Mouse (Mus musculus): Measurements from ENCODE around the gene Fez2. TPM values are rescaled to one million over a fixed set of nuclear protein-coding genes. Genes with fewer than 3 reads are reported as not detected.
A peak's percentile ranks its signal among the peaks of the same experiment; 100 is the strongest.

The Fez2 gene
- polyA plus RNA-seq, 1 experiment = 42.9 TPM

DNA sequence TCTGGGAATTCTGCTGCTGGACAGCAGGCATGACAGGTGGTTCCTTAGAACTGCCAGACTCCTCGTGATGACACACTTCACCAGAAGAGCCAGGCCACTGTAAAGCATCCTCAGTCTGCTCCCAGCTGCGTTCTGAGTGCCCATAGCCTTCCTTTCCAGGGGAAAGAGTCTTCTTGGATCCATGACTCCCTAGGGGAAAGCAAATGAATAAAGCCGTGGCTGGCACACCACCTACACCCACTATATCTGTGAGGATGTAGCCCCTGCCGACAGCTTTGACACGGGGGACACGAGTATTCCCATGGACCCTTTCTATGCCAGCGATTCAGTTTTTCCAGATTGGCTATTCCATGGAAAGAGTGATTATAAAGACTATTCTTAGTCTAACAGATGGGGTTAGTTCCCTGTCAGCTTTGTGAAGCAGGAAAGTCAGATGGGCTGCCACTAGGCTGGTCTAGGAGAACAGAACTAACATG, 59.7 kb downstream of the Fez2 start:
- no peaks in the 10 kb centered on the region for H3K27me3 ChIP-seq (replicated peaks; ENCODE audit: control insufficient read depth, insufficient read depth, low read length)
- no peak overlapping the region for H3K4me3 ChIP-seq (ENCODE audit: insufficient read depth, low read depth, low read length)
- TF ChIP-seq CTCF (conservative IDR thresholded peaks at IDR 0.05; ENCODE audit: insufficient read depth, insufficient read length, low read depth, low read length) = no peak
- TF ChIP-seq POLR2A (IDR thresholded peaks at IDR 0.05; ENCODE audit: low read depth, low read length) = no peak
- no peak for DNase-seq
- H3K27ac ChIP-seq (ENCODE audit: insufficient read depth, low read depth, low read length) = no peak overlapping the region
- H3K4me1 ChIP-seq (ENCODE audit: control insufficient read depth, insufficient read depth, low read length) = peaks cover 3% of the 10 kb centered on the region; the same call in 1 of the 2 replicates
- H3K36me3 ChIP-seq (ENCODE audit: control insufficient read depth, insufficient read depth, low read length) = 0 out of 2 replicates have a peak, but pooled peaks cover 1% of the 10 kb centered on the region
- WGBS = 80% methylated on average over 7 of the region's 7 CpGs

DNA sequence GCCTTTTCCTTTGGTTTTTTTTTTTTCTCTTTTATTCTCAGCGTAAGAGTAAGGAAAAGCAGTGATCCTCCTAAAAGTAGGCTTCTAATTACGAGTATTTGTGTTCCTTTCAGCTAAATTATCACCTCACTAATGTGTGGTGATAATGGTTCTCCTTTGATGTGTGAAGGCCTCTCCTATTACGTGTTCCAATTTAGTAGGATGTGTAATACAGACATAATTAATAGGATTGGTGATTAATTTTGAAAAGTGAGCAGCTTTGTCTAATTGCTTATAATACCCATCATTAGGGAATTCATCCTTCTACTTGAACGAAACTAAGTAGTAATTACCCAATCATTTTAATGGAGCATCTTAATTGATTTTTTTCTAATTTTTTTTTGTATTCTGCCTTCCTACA, 60.2 kb downstream of the Fez2 start:
- Histone ChIP-seq H3K4me3 (ENCODE audit: insufficient read depth, low read depth, low read length) (no peak overlapping the region), H3K27me3 (replicated peaks; ENCODE audit: control insufficient read depth, insufficient read depth, low read length) (no peaks in the 10 kb centered on the region), H3K36me3 (ENCODE audit: control insufficient read depth, insufficient read depth, low read length) (0 out of 2 replicates have a peak, but pooled peaks cover 1% of the 10 kb centered on the region), H3K4me1 (ENCODE audit: control insufficient read depth, insufficient read depth, low read length) (peaks cover 3% of the 10 kb centered on the region; the same call in 1 of the 2 replicates), H3K27ac (ENCODE audit: insufficient read depth, low read depth, low read length) (no peak overlapping the region)
- DNase-seq = no peak
- TF ChIP-seq POLR2A (IDR thresholded peaks at IDR 0.05; ENCODE audit: low read depth, low read length) (no peak), CTCF (conservative IDR thresholded peaks at IDR 0.05; ENCODE audit: insufficient read depth, insufficient read length, low read depth, low read length) (no peak)
- 89% methylated on average over 4 of the region's 4 CpGs for WGBS

DNA sequence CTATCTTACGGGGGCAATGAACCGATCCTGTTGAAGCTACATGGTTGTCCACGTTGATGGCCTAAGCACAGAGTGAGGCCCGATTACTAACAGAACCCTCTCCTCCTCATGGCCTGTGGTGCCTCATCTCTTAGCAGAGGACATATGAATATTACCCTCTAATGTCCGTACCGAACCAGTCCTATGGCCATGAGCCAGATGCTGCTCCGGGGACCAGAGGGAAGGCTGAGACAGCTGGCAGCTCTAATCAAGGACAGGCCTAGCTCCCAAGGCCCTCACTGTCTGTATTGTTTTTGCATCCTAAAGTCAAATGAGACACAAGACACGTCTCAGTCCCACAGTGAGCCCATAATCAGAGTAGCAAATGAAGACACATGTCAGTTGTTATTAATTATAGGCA, 62.3 kb downstream of the Fez2 start:
- H3K27me3 ChIP-seq (replicated peaks; ENCODE audit: control insufficient read depth, insufficient read depth, low read length) = no peaks in the 10 kb centered on the region
- no peak for DNase-seq
- 92% methylated on average over 8 of the region's 8 CpGs for WGBS

DNA sequence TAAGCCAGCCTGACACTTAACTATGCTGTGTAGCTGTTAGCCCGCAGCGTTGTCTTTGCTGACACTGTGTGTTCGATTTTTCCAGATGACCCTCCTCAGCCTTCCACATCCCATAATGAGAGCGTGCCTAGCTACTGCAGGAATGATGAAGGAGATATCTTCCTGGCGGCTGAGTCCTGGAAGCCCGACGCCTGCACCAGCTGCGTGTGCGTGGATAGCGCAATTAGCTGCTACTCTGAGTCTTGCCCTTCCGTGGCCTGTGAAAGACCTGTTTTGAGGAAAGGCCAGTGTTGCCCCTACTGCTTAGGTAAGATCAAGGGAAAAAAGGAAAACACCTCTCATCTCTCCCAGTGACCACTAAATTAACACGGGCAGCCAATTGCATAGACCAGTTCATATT, 63.1 kb downstream of the Fez2 start:
- Histone ChIP-seq H3K27ac (ENCODE audit: insufficient read depth, low read depth, low read length) (no peak overlapping the region), H3K36me3 (ENCODE audit: control insufficient read depth, insufficient read depth, low read length) (peaks cover 3% of the 10 kb centered on the region; the same call in 1 of the 2 replicates), H3K27me3 (replicated peaks; ENCODE audit: control insufficient read depth, insufficient read depth, low read length) (no peaks in the 10 kb centered on the region), H3K4me1 (ENCODE audit: control insufficient read depth, insufficient read depth, low read length) (0 out of 2 replicates have a peak, but pooled peaks cover under 1% of the 10 kb centered on the region), H3K4me3 (ENCODE audit: insufficient read depth, low read depth, low read length) (no peak overlapping the region)
- TF ChIP-seq CTCF (conservative IDR thresholded peaks at IDR 0.05; ENCODE audit: insufficient read depth, insufficient read length, low read depth, low read length) = no peak
- TF ChIP-seq POLR2A (IDR thresholded peaks at IDR 0.05; ENCODE audit: low read depth, low read length) = no peak
- DNase-seq = no peak
- WGBS = 91% methylated on average over 12 of the region's 12 CpGs

More for the DNA sequence above, 62.3 kb downstream of the Fez2 start:
- Histone ChIP-seq H3K4me1 (ENCODE audit: control insufficient read depth, insufficient read depth, low read length) (no peaks in the 10 kb centered on the region), H3K36me3 (ENCODE audit: control insufficient read depth, insufficient read depth, low read length) (peaks cover 3% of the 10 kb centered on the region; the same call in 1 of the 2 replicates), H3K4me3 (ENCODE audit: insufficient read depth, low read depth, low read length) (no peak overlapping the region), H3K27ac (ENCODE audit: insufficient read depth, low read depth, low read length) (no peak overlapping the region)
- TF ChIP-seq POLR2A (IDR thresholded peaks at IDR 0.05; ENCODE audit: low read depth, low read length) = no peak
- no peak for TF ChIP-seq CTCF (conservative IDR thresholded peaks at IDR 0.05; ENCODE audit: insufficient read depth, insufficient read length, low read depth, low read length)

DNA sequence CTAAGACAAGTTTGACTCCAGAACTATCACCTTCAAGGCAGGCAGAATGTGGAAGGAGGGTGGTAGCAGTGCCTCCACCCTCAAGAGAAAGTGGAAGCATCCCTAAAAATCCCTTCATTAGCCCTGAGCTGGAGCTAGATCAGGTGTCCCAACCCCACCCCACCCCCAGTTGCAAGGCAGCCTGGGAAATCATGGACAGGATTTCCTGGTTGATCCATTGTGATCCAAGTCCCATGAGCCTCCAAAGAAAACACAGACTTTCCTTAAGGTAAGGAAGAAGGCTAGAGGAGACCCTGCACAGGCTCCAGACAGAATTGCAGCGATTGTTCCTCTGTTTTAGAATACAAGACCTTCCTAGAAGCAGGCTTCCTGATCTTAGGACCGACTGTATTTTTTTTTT, 63.5 kb downstream of the Fez2 start:
- H3K27me3 ChIP-seq (replicated peaks; ENCODE audit: control insufficient read depth, insufficient read depth, low read length) = no peaks in the 10 kb centered on the region
- H3K4me1 ChIP-seq (ENCODE audit: control insufficient read depth, insufficient read depth, low read length) = 0 out of 2 replicates have a peak, but pooled peaks cover 2% of the 10 kb centered on the region
- no peak for DNase-seq
- no peak overlapping the region for H3K4me3 ChIP-seq (ENCODE audit: insufficient read depth, low read depth, low read length)
- no peak overlapping the region for H3K27ac ChIP-seq (ENCODE audit: insufficient read depth, low read depth, low read length)
- 63% methylated on average over 2 of the region's 2 CpGs for WGBS
- TF ChIP-seq POLR2A (IDR thresholded peaks at IDR 0.05; ENCODE audit: low read depth, low read length) (no peak), CTCF (conservative IDR thresholded peaks at IDR 0.05; ENCODE audit: insufficient read depth, insufficient read length, low read depth, low read length) (no peak)
- H3K36me3 ChIP-seq (ENCODE audit: control insufficient read depth, insufficient read depth, low read length) = peaks cover 3% of the 10 kb centered on the region; the same call in 1 of the 2 replicates

- peaks cover 3% of the 10 kb centered on the region; the same call in 1 of the 2 replicates for H3K36me3 ChIP-seq (ENCODE audit: control insufficient read depth, insufficient read depth, low read length)
- H3K27ac ChIP-seq (ENCODE audit: insufficient read depth, low read depth, low read length) = no peak overlapping the region
- whole genome bisulfite sequencing = 88% methylated on average over 3 of the region's 3 CpGs
- no peak for TF ChIP-seq CTCF (conservative IDR thresholded peaks at IDR 0.05; ENCODE audit: insufficient read depth, insufficient read length, low read depth, low read length)
- TF ChIP-seq POLR2A (IDR thresholded peaks at IDR 0.05; ENCODE audit: low read depth, low read length) = no peak
- 0 out of 2 replicates have a peak, but pooled peaks cover 2% of the 10 kb centered on the region for H3K4me1 ChIP-seq (ENCODE audit: control insufficient read depth, insufficient read depth, low read length)
- DNase-seq = no peak
- no peaks in the 10 kb centered on the region for H3K27me3 ChIP-seq (replicated peaks; ENCODE audit: control insufficient read depth, insufficient read depth, low read length)
- no peak overlapping the region for H3K4me3 ChIP-seq (ENCODE audit: insufficient read depth, low read depth, low read length)
These were observed 65.5 kb downstream of the Fez2 start for GRCm38 (mm10) chr17:78352500-78352855.

- 53% methylated on average over 12 of the region's 12 CpGs for WGBS
- Histone ChIP-seq H3K4me3 (ENCODE audit: insufficient read depth, low read depth, low read length) (no peak overlapping the region), H3K36me3 (ENCODE audit: control insufficient read depth, insufficient read depth, low read length) (peaks cover 4% of the 10 kb centered on the region; the same call in 1 of the 2 replicates), H3K27me3 (replicated peaks; ENCODE audit: control insufficient read depth, insufficient read depth, low read length) (no peaks in the 10 kb centered on the region), H3K4me1 (ENCODE audit: control insufficient read depth, insufficient read depth, low read length) (peaks cover 5% of the 10 kb centered on the region; the same call in 1 of the 2 replicates), H3K27ac (ENCODE audit: insufficient read depth, low read depth, low read length) (0 out of 2 replicates have a peak overlapping the region, but pooled peaks have one; percentile 29)
- peak; percentile 35 for DNase-seq
- TF ChIP-seq POLR2A (IDR thresholded peaks at IDR 0.05; ENCODE audit: low read depth, low read length) = no peak
- no peak for TF ChIP-seq CTCF (conservative IDR thresholded peaks at IDR 0.05; ENCODE audit: insufficient read depth, insufficient read length, low read depth, low read length)
These were observed 66.1 kb downstream of the Fez2 start for GRCm38 (mm10) chr17:78351676-78352499.
